Comparison of ENCODE assay signal across 10 mouse cellular contexts in genomic region chr8:122864719-122865129, GRCm38 (mm10). TPM values are rescaled to one million over a fixed set of nuclear protein-coding genes. Genes with fewer than 3 reads are reported as not detected.
DNase-seq lines count a peak whose midpoint lies in the region; ATAC-seq and TF ChIP-seq lines count a peak whose summit lies in the region.
"Had no signal": no experiment of that assay in that cellular context is flagged by ENCODE, and none has a peak within 500 bp of the region (broad histone marks: within the 10 kb centered on the region; RNA-seq: fewer than 3 reads in every experiment).

No protein-coding gene starts in this region.

- H3K4me3 ChIP-seq in lung, embryonic 14.5 days (ENCODE audit: low read depth, low read length), result peak overlapping the region; percentile 15; the same call in 1 of the 2 replicates
- H3K4me3 ChIP-seq in embryonic facial prominence, embryonic 15.5 days (replicated peaks), result peak overlapping the region; percentile 17; the same call in 1 of the 2 replicates
- peak overlapping the region; percentile 43 for H3K4me3 ChIP-seq in limb, embryonic 10.5 days

- peak overlapping the region; percentile 46 for H3K4me2 ChIP-seq in lung, embryonic 14.5 days
- peak overlapping the region; percentile 44 for H3K4me2 ChIP-seq in embryonic facial prominence, embryonic 15.5 days (replicated peaks)

- no peak overlapping the region for H3K27ac ChIP-seq in lung, embryonic 14.5 days (ENCODE audit: low read depth)
- H3K27ac ChIP-seq in embryonic facial prominence, embryonic 15.5 days (replicated peaks), result no peak overlapping the region
- peak overlapping the region; percentile 50 for H3K27ac ChIP-seq in limb, embryonic 10.5 days
- H3K27ac ChIP-seq: liver, embryonic 14.5 days had no signal

- DNase-seq in lung, embryonic 14.5 days, result no peak
- no peak for DNase-seq in lung, postnatal 10 days
- peak; percentile 47 for DNase-seq in limb, embryonic 10.5 days (ENCODE audit: low spot score)
- DNase-seq in retina, postnatal 1 day, result peak; percentile 51
- no peak for DNase-seq in spleen, adult 18-20 months
- no peak for DNase-seq in thymus, postnatal 36 days
- DNase-seq in cerebellum, adult 9-10 months, result no peak

- H3K9me3 ChIP-seq in lung, embryonic 14.5 days (ENCODE audit: low read depth, low read length), result peaks cover 9% of the 10 kb centered on the region; the same call in 1 of the 2 replicates
- peaks cover 13% of the 10 kb centered on the region; the same call in 1 of the 2 replicates for H3K9me3 ChIP-seq in embryonic facial prominence, embryonic 15.5 days (replicated peaks)
- H3K9me3 ChIP-seq in limb, embryonic 10.5 days (replicated peaks), result peaks cover 12% of the 10 kb centered on the region

- TF ChIP-seq CTCF in lung, embryonic 14.5 days (IDR thresholded peaks at IDR 0.05; ENCODE audit: low read depth), result no peak

- no peak overlapping the region for H3K9ac ChIP-seq in lung, embryonic 14.5 days
- no peak overlapping the region for H3K9ac ChIP-seq in embryonic facial prominence, embryonic 15.5 days
- H3K9ac ChIP-seq: liver, embryonic 14.5 days had no signal

- no peaks in the 10 kb centered on the region for H3K27me3 ChIP-seq in lung, embryonic 14.5 days (ENCODE audit: insufficient read depth, low read length)
- H3K27me3 ChIP-seq in embryonic facial prominence, embryonic 15.5 days, result no peaks in the 10 kb centered on the region
- peaks cover 4% of the 10 kb centered on the region; the same call in 1 of the 2 replicates for H3K27me3 ChIP-seq in limb, embryonic 10.5 days (ENCODE audit: low read depth, poor library complexity, severe bottlenecking)

- 65% methylated on average over 26 of the region's 26 CpGs for WGBS in lung, embryonic 14.5 days
- 54% methylated on average over 26 of the region's 26 CpGs for WGBS in embryonic facial prominence, embryonic 15.5 days
- 62% methylated on average over 25 of the region's 26 CpGs for WGBS in limb, embryonic 10.5 days

- H3K36me3 ChIP-seq in lung, embryonic 14.5 days (ENCODE audit: insufficient read depth), result no peaks in the 10 kb centered on the region
- H3K36me3 ChIP-seq in embryonic facial prominence, embryonic 15.5 days, result no peaks in the 10 kb centered on the region
- peaks cover 9% of the 10 kb centered on the region for H3K36me3 ChIP-seq in limb, embryonic 10.5 days

- H3K4me1 ChIP-seq in lung, embryonic 14.5 days (ENCODE audit: insufficient read depth), result no peaks in the 10 kb centered on the region
- 0 out of 2 replicates have a peak, but pooled peaks cover 8% of the 10 kb centered on the region for H3K4me1 ChIP-seq in embryonic facial prominence, embryonic 15.5 days
- H3K4me1 ChIP-seq in limb, embryonic 10.5 days, result peaks cover 16% of the 10 kb centered on the region

- ATAC-seq in lung, embryonic 14.5 days (ENCODE audit: insufficient read depth), result no peak
- ATAC-seq in embryonic facial prominence, embryonic 15.5 days (ENCODE audit: insufficient number of reproducible peaks, low FRiP score, low TSS enrichment, low read depth), result no peak

RNA-seq across cellular contexts. Expression of gene Cdh15, which starts 17.0 kb away (rescaled TPM):
- polyA plus RNA-seq in lung, embryonic 14.5 days (2014; fragmentation: Nextera tagmentation; extraction: Ambion mirVana), result 0.07 TPM in 1 of 2 replicates, not detected in the other
- 27.4 and 37.2 TPM in 2 replicates for polyA plus RNA-seq in embryonic facial prominence, embryonic 15.5 days (2015; fragmentation: Nextera tagmentation; extraction: Ambion mirVana)
- 1.8 and 6.3 TPM in 2 replicates for polyA plus RNA-seq in limb, embryonic 10.5 days (2016; fragmentation: Nextera tagmentation; extraction: Ambion mirVana)
- polyA plus RNA-seq: liver, embryonic 14.5 days; spleen, adult 2 months had no signal

Comparison
In these comparisons a context has a peak if more than half of its experiments do, and no peak if none do; other contexts are left out.
1. DNase-seq: peak in limb, embryonic 10.5 days (single experiment) and retina, postnatal 1 day (single experiment); none in lung, embryonic 14.5 days (single experiment), lung, postnatal 10 days (single experiment), spleen, adult 18-20 months (0 of 2), thymus, postnatal 36 days (0 of 2) and cerebellum, adult 9-10 months (single experiment).
2. Peak in every context shown above with its lines, with median percentiles within 50 percentile points of each other: H3K4me3 ChIP-seq.